Mouse (Mus musculus): ENCODE results near the gene Morn4.
A peak's percentile ranks its signal among the peaks of the same experiment; 100 is the strongest.

Morn4 gene

DNA sequence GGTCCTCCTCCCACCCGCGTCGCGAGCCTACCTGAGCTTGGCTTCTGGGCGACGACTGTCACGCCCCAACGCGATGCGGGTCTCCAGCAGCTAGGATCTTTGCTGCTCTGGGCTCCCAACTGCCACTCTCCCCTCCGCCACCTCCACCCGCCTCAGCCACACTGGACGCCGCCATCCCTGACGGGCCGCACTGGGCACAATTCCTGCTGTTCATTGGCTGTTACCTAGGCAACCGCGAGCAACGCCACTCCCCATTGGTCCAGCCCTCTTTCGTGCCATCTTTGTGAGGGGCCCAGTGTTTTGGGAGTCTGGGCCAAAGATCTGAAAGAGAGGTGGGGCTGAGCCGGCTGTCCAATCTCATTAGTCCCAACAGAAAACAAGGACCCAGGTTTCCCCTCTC, at the start of gene Morn4:
Morn4 (minus strand) TSS at position 192 of the 400 bp plus-strand sequence.
- DNase-seq: peak; percentile 91 to 94

DNA sequence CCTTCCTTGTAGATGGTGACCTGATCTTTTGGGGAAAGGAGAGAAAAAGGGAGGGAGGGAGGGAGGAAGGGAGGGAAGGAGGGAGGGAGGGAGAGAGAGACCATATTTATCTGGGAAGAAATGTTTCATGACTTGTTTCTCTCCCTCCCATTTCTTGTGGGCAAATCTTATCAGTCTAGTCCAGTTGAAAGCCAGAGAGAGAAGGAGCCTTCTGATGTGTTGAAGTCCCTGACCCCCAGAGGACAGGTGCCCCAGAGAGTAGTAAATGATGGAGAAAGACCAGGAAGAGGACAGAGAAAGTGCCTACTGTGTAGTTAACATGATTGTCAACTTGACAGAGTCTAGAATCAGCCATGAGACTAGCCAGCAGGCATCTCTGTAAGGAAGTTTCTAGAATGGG, 48.9 kb upstream of the Morn4 start:
- no peak for DNase-seq

DNA sequence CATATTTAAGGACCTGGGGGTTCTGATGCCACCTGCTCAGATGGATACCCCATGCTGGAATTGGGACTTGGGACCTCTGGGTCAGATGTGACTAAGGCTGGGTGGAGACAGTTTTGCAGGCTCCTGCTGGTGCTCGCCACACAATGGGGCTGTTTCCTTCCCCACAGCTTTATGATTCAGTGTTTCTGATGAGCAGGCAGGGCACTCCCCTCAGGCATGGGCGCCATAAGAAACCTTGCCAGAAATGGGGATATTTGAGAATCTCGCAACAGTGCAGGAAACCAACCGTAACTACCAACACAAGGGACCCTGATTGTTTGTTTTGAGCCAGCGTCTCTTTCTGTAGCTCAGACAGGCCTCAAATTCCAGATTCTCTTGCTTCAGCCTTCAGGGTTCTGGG, 44.9 kb upstream of the Morn4 start:
- no peak for DNase-seq

DNA sequence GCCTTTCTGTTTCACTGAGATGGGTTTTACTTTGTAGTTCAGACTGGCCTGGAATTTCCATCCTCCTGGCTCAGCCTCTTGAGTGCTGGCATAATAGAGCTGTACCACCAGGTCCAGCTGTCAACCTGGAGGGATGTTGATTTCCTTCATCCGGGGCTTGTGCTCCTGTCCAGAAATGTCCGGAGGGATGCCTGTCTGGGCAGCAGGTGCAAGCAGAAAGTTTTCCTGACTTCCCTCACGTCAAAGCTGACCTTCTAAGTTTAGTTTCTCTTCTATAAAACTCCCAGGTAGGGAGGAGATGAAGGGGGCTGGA, 44.1 kb upstream of the Morn4 start:
- DNase-seq: no peak

DNA sequence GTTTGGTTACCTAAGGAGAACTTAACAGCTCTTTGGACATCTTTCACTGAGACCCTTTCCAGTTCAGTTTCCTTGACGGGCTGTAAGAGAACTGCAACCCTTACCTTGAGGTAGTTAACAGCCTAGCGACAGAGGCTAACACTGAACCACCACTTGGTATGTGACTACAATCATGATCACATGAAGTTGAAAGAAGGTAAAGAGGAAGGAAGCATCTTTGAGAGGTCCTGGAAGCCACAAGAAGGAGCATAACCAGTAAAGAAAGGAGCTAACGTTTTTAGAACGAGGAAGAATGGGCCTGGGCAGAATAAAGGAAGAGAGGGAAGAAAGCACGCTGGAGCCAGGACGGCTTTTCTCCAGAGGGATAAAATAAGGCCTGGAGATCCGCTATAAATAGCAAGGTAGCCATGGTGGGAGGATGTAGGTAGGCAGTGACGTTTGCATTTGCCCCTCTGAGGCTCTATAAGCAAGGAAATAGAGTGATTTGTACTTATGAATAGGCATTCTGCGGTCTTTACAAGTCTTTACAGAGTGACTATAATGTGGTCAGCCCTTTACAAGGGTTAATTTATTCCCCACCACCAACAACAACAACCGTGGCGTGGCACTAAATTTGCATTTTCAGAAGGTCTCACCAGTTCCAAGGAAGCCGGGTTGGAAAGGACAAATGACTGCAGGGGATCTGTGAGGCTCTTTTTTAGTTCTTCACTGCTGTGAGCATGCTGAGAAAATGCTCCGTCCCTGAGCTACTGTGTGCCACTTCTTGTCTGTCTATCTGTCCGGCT, 43.5 kb upstream of the Morn4 start:
- no peak for DNase-seq

DNA sequence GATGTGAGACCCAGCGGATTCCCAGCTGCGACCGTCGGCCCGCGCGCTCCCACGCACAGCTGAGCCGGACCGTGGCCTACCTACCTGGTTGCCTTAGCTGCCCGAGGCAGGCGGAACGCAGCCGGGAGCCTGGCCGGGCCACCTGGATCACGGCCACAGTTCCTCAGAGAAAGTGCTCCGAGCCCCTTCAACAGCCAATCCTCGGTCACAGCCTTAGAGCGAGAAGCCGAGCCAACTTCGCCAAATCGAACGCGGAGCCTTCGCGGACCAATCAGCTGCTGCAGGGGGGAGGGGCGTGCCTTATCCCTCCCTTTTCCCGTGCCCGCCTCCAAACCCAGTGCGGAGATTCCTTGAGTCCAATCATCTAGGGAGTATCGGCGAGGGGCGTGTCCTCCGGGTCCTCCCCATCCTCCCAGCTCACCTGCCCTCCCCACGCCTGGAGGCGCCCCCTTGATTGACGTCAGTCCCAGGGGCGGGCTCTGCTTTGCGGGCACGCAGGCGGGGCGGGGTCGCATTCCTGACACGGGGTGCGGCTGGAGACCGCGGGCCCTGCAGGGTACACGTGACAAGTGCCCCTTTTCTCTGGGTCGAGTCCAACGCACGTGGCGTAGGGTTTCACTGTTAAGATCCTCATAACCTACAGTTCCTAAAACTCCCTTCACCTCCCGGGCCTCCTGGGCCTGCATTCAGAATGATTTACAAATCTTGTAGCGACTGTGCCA, 42.8 kb upstream of the Morn4 start, which contains the start of gene Avpi1:
Avpi1 (minus strand) TSS at position 273 of the 722 bp plus-strand sequence.
- peak; percentile 97 to 99 for DNase-seq

DNA sequence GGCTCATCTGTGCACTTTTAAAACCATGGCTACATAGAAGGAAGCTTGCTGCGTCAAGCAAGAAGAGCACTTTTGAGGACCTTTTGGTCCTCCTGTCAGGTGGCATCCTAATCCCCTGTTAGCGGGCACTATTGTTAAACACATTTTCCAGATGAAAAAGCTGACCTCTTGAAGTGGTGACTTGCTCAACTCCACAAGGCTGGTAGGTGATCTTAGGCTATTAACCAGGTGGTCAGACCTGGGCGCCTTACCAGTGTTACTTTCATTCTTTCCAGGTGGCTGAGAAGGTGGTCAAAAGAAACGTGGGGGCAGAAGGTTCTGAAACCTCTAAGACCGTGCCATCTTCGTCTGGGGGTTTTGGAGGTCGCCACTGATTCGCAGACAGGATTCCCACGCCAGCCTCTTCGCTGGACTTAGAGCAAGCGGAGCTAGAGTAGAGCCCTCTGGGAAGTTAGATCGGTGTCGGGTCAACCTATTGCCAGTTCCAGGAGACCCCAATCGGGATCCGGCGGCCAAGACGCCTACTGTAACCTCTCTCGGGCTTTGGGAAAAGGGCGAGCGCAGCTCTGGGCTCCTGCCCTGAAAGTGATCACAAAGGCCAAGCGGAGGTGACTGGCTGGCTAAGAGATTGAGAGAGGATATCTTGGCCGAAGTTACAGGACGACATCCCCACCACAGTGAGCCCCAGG, 42.0 kb upstream of the Morn4 start:
- DNase-seq: no peak

DNA sequence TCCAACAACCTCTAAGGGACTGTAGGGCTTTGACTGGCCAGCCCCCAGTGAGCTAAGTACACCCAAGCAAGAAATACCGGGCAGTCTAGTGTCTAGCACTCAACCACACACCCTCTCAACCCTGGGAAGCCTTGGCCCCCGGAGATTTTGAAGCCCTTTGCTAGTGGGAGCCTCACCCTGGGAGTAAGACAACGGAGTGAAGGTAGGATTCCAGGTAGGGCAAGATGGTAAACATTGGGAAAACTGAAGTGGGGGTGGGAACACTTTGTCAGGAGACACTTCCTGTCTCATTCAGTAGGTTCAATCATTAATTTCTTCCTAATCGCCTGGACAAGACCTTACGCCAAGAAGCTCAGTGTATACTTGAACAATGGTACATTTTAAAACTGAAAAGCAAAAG, 40.9 kb upstream of the Morn4 start:
- DNase-seq: no peak

DNA sequence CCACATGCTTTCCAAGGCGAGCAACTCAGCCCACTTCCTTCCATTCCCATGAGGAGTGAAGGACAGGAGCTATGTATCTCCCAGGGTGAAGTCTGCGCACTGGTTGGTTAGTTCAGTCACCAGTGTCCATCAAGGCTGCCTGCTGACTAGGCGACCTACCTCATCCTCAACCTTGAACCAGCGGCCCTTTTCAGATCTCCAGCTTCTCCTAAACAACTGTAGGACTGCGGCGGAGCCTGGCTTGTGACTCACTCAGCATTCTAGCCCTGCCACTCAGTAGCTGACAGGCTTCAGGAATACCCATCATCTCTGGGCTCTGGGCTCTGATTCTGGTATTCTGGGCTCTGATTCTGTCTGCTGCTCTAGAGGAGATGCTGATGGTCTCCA, 40.1 kb upstream of the Morn4 start:
- no peak for DNase-seq

DNA sequence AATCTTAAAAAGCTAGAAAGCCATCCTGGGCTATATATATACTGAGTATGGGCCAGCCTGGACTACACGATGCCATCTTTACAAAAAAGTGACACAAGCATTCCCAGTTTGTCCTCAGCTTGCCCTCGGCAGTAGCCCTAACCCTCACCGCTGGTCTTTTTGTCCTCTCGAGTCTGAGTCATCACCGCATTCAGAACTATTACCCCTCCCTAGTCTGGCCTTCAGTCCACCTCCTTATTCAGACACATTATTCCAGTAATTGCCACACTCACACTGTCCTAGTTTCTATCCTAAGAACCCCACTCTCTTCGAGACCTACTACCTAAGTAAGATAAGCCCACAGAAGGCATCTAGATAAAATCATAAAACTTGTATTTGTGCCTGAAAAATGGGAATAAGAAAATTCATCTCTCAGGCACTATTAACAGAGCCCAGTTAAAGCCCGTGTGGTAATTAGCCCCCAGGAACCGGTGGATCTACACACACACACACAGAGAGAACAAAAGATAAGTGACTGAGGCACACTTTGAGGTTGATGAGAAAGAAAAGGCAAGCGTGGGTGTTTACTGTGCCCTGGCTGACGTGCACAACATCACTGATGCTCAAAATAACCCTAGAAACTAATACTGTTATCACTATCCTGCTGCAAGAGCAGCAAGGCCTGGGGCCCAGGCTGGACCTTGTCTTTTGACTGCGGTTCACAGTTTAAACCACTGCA, 39.5 kb upstream of the Morn4 start:
- DNase-seq: no peak

DNA sequence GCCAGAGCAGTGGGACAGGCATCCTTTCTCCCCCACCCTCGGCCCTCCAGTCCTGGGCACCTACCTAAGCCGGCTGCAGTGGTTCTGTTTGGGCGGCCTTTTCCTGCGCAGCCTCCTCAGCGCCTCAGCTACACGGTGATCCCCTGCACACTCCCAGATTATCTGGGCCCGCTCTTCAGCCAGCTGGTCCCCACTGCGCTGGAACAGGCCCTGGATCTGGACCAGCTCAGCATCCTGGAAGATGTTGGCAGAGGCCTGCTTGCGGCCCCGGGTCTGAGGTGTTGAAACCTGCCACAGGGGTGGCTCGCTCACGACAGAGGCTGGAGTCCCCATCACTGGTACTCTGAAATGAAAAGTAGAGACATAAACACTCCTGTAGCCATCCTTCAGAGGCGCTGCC, 38.5 kb upstream of the Morn4 start:
- peak; percentile 24 to 43 for DNase-seq

DNA sequence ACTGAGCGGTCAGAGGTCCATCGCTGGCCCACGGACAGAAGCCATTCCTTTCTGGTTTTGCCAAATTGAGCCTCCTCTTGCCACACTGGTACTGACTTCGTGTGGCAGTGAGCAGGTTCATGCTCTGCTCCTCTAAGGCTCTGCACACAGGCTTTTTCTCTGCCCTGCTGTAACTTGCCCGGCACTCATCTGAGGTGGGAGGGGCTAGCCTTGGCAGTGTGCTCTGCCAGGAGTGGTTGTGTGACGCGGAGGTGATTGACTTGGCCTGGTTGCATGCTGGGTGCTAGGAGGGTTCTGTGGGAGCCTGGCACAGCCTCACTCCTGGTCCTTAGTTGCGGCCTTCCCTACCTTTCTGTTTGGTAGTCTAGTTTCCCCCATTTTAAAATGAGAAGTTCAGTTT, 34.3 kb upstream of the Morn4 start:
- DNase-seq: no peak

DNA sequence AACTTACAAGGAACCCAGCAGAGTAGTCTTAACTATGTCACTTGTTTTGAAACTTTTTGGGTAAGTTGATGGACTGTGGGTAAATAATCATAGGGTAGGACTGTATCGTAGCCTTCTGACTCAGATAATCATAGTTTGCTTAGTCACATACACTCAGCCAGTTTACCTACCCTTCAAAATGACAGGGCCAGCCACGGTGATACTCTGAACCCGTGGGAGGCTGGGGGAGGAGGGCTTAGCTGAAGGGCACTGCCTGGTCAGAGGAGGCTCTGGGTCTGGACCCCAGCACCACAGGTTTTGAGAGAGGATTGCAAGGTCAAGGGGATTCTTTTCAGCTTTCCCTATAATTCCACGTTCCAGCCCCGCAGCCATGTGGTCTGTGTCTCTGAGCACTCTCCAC, 32.4 kb upstream of the Morn4 start:
- no peak for DNase-seq

DNA sequence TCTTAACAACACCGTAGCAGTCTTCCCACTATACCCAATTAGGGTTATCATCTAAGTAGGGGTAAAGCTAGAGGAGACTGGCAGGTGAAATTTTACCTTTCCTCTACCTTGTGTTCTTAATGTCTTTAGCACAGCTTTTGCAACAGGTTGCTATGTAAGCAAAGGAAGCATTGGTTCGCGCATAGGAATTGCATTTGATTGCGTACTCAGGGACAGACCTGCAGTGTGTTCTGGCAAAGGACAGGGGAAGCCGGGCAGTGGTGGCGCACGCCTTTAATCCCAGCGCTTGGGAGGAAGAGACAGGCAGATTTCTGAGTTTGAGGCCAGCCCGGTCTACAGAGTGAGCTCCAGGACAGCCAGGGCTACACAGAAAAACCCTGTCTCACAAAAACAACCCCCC, 32.0 kb upstream of the Morn4 start:
- no peak for DNase-seq

DNA sequence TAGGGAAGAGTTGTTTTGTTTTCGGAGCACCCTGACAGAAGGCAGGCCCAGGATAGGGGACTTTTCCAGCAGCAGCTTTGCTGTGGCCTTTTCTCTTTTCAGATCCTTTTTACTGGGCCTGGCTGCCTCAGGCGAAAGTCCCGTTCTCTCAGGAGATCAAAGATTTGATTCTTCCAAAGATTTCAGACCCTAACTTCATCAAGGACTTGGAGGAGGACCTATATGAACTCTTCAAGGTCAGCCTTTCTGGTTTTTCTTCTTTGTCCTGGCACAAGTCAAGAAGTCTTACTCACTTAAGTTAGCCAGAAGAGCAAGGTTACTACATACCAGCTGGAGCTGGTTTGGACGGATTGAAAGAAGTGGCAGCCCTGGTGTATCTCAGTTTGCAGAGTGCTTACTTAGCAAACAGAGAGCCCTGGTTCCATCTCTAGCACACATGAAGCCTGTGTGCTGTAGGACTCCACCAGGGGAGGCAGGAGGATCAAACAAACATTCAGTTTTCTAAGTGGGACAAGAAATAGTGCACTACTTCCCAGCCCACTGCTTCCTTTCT, 29.7 kb upstream of the Morn4 start:
- DNase-seq: no peak

DNA sequence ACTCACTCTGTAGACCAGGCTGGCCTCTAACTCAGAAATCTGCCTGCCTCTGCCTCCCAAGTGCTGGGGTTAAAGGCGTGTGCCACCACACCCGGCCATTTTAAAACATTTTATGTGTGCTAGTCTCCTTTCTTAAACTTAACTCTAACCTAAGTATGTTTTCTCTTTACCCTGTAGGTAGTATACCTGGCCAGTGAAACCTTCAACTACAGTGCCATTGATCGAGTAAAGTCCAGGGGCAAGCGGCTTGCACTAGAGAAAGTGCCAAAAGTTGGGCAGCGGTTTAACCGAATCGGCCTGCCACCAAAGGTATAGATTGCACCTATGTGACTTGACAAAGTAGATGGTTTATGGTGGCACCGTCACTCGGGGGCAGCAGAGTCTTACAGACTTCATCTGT, 18.5 kb upstream of the Morn4 start:
- DNase-seq: no peak

DNA sequence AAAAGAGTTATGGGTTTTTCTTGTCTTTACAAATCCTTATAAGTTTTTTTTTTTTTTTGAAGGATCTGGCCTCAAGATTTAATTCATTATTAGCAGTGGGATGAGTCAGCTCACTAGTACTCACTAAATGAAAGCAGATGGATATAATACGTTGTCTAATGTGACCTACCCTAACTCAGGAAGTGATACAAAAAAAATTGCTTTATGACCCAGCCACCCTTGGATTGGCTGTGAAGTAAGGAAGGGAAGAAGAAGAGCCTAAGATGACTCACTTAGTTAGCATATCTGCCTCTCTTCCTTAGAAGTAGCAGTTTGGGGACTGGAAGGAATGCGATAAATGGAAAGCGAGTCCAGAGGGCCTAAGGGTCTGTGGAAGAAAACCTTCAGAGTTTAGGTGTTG, 13.2 kb upstream of the Morn4 start:
- no peak for DNase-seq

DNA sequence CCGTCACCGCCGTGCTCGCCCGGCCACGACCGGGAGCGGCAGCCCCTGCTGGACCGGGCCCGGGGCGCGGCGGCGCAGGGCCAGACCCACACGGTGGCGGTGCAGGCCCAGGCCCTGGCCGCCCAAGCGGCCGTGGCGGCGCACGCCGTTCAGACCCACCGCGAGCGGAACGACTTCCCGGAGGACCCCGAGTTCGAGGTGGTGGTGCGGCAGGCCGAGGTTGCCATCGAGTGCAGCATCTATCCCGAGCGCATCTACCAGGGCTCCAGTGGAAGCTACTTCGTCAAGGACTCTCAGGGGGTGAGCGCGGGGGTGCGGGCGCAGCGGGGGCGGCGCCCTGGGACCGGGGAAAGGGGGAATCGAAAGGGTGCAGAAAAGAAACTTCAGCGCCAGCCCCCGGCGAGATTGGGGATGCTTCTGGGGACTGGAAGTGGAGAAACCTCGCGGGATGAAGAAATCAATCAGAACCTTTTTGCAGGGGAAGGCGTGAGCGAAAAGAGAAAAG, 4.5 kb upstream of the Morn4 start:
- peak in 1 of 2 experiments; percentile 32 for DNase-seq

DNA sequence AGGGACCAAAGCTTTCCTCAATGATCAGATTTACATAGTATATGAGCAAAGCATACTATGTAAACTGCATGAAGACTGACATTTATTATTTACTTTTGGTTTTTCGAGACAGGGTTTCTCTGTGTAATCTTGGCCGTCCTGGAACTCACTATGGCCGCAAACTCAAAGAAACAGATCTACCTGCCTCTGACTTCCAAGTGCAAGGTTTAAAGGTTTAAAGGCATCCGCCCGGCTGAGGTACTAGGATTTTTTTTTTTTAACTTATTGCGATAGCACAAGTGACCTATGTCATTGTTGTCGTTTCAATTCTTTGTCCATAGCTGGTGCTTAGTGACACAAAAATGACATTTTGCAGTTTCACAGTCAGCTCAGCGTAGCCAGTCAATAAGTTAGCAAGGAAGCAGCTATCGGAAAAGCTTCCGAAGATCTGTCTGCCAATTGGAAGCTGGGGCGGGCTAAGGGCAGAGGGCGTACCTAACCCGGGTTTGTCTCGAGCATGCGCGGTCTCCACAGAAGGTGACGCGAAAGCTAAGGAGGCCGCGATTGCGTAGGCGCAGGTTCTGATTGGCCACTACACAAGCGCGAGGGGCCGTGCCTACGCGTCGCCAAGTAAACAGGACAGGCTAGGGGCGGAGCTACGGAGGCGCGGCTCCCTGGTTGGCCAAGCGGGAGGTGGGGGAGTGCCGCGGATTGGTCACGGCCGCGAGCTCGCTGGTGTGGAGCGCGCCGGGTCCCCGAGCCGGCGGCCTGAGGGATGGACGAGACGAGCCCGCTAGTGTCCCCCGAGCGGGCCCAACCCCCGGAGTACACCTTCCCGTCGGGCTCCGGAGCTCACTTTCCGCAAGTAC, 3.8 kb upstream of the Morn4 start, which contains the start of gene Pi4k2a:
Pi4k2a (plus strand) TSS at position 723 of the 848 bp plus-strand sequence.
- DNase-seq: peak; percentile 97 to 100

DNA sequence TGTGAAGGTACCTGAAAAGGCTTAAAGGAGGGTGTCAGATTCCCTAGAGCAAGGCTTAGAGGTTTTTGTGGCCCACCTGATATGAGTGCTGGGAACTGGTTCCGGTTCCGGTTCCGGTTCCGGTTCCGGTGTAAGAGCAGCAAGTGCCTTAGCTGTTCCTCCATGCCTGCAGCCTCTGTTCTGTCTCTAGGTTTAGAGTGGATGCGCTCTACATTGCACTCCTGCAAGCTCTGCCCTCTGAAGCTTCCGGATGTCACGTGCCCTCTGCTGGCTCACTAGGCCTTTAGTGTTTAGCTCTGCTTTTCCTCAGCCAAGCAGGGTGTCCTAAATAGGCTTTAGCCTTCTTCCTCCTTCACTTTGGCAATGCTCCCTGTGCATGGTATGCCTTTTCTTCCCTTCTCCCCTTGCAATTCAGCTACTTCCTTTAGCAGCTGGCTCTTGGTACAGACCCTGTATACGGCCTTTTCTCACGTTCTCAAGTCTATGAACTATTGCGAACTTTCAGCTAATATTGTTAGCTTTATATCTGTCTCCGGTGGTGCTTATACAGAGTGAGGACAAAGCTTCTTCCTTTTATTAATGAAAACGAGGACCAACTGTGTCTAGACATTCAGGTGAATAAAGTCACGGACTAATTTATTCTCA, 3.1 kb upstream of the Morn4 start:
- DNase-seq: peak; percentile 56 to 57

DNA sequence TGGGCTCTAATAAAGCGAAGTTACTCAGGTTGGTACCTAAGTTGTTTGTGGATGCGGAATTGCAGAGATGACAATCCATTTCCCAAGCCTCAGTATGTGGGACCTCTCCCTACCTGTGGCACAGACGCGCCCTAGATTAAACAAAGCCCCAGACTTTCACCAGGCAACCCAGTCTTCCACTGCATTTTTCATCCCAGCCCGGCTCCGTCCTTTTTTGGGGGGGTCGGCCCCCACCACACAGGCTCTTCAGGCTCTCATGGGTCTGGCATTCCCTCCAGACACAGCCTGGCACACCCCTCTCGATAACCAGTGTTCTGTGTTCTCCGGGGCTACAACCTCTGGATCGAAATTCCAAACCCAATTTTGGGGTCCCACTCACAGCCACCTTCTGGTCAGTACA, 467 bp downstream of the Morn4 start:
- DNase-seq: no peak
